Mouse (Mus musculus) liver, embryonic 14.5 days (tissue): ENCODE measurements around the gene Pde6h. TPM values are rescaled to one million over a fixed set of nuclear protein-coding genes. Genes with fewer than 3 reads are reported as not detected.

Experiments used
- ATAC-seq: fragments of 200-750 bp; cut with Nextera tagmentation; 2 replicates; pipeline ENCODE4 v1.8.0; 2017; ENCODE audit warnings: moderate number of reproducible peaks, mild to moderate bottlenecking, moderate library complexity; ENCODE audit not compliant: insufficient read depth
- DNase-seq, 3 experiments: peaks; one replicate each; pipeline ENCODE4 v3.0.0-alpha.2; 2012 to 2013; ENCODE audit warnings: low read depth in 3 of 3, low spot score in 3 of 3
- H3K27ac ChIP-seq: fragments of 300-500 bp; sonication (generic); 2 replicates; pipeline ENCODE4 v1.5.1; 2014; ENCODE audit warnings: moderate library complexity, mild to moderate bottlenecking, control low read depth, inconsistent platforms
- H3K27me3 ChIP-seq: fragments of 300-500 bp; sonication (generic); 2 replicates; pipeline ENCODE4 v1.6.1; 2014; ENCODE audit warnings: mild to moderate bottlenecking, low read length, moderate library complexity; ENCODE audit not compliant: control insufficient read depth, insufficient read depth
- H3K36me3 ChIP-seq: fragments of 300-500 bp; sonication (generic); replicated peaks from 2 replicates; pipeline ENCODE4 v1.6.1; 2014; ENCODE audit warnings: low read depth; ENCODE audit not compliant: control insufficient read depth, insufficient read depth
- H3K4me1 ChIP-seq, 2 experiments: fragments of 200-500 bp in 1 of 2; fragments of 300-500 bp in 1 of 2; sonication (generic) in 1 of 2; replicated peaks; 2 replicates each; pipeline ENCODE4 v1.6.1; 2012 to 2014; ENCODE audit warnings: antibody characterized with exemption in 1 of 2, inconsistent platforms in 1 of 2, low read length in 1 of 2; ENCODE audit not compliant: control insufficient read depth in 2 of 2, insufficient read depth in 2 of 2
- H3K4me2 ChIP-seq: fragments of 300-500 bp; sonication (generic); 2 replicates; pipeline ENCODE4 v1.6.1; 2014; ENCODE audit warnings: low read depth, mild to moderate bottlenecking, control low read depth, moderate library complexity
- H3K4me3 ChIP-seq, 2 experiments: fragments of 200-500 bp in 1 of 2; fragments of 300-500 bp in 1 of 2; sonication (generic) in 1 of 2; 2 replicates each; pipeline ENCODE4 v1.5.1; 2012 to 2014; ENCODE audit warnings: low read depth in 2 of 2, low read length in 2 of 2, mild to moderate bottlenecking in 2 of 2, control low read depth in 1 of 2, inconsistent platforms in 1 of 2, moderate library complexity in 1 of 2; ENCODE audit not compliant: insufficient read depth in 1 of 2
- H3K9ac ChIP-seq: fragments of 300-500 bp; sonication (generic); replicated peaks from 2 replicates; pipeline ENCODE4 v1.6.1; 2014; ENCODE audit warnings: mild to moderate bottlenecking, control low read depth, moderate library complexity
- H3K9me3 ChIP-seq: fragments of 300-500 bp; sonication (generic); 2 replicates; pipeline ENCODE4 v1.6.1; 2016; ENCODE audit warnings: low read length, mixed read lengths; ENCODE audit not compliant: control insufficient read depth
- CTCF ChIP-seq: IDR thresholded peaks from 2 replicates; pipeline ENCODE4 v1.5.1; 2016; ENCODE audit warnings: antibody characterized with exemption, low read depth, control low read depth
- EP300 ChIP-seq: IDR thresholded peaks from 2 replicates; pipeline ENCODE4 v1.6.1; 2016; ENCODE audit warnings: antibody characterized with exemption, low read depth
- WGBS: fragments of 180-500 bp; shearing (Covaris S2); extraction: QIAGEN DNeasy Blood & Tissue Kit; methylation state at CpG from one replicate; pipeline ENCODE4 v1.1.7; 2014; ENCODE audit not compliant: insufficient replicate concordance; 5-methylcytosine and 5-hydroxymethylcytosine counted together
- polyA plus RNA-seq, 2 experiments: library from polyadenylated mRNA; depleted of rRNA in 1 of 2; stranded (reverse) in 1 of 2; unstranded in 1 of 2; fragments of >200 nt; fragmentation: Nextera tagmentation in 1 of 2; extraction: Ambion mirVana in 1 of 2; gene quantifications; 2 replicates each; pipeline versions ENCODE4 v1.2.1 to v1.2.3; 2012 to 2014

Gene Pde6h
- polyA plus RNA-seq, 2 experiments, result 0.01 TPM; not detected in 1

- DNase-seq (no peak), ATAC-seq (no peak)
- 42% methylated on average over 7 of the region's 7 CpGs for WGBS
- H3K27ac ChIP-seq, result no peak overlapping the region
- no peak for TF ChIP-seq EP300
- TF ChIP-seq CTCF, result no peak
- no peak overlapping the region for H3K9ac ChIP-seq
- H3K27me3 ChIP-seq, result no peaks in the 10 kb centered on the region
- no peaks in the 10 kb centered on the region for H3K36me3 ChIP-seq
- H3K4me1 ChIP-seq, result peaks cover 13 to 25% of the 10 kb centered on the region in 2 experiments
- H3K4me2 ChIP-seq, result no peak overlapping the region
- no peaks in the 10 kb centered on the region for H3K9me3 ChIP-seq
- H3K4me3 ChIP-seq, result no peak overlapping the region
These were observed 10.4 kb downstream of the Pde6h start for GRCm38 (mm10) chr6:136934068-136934467.

DNA sequence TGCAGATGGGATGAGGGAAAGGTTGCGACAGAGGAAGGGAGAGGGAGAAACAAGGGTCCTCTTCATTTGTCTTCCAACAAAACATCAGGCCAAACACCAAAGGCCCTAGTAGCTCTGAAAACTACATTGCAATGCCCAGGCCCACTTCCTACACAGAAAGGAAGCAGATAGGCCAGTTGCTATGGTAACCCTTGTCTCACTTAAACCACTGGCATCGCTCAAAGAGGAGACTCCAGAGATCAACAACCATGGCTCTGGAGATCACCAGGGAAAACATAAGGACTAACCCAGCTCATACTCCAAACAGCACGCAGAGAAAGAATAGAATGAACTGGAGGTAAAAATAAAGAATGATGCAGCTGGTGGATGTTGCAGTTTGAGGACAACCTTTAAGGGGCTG is 11.6 kb downstream of the Pde6h start:
- Histone ChIP-seq H3K4me2 (no peak overlapping the region), H3K4me3 (no peak overlapping the region), H3K36me3 (no peaks in the 10 kb centered on the region), H3K4me1 (peaks cover 13 to 34% of the 10 kb centered on the region in 2 experiments), H3K9me3 (no peaks in the 10 kb centered on the region), H3K9ac (no peak overlapping the region), H3K27ac (no peak overlapping the region), H3K27me3 (no peaks in the 10 kb centered on the region)
- TF ChIP-seq EP300 (no peak), CTCF (no peak)
- ATAC-seq, result no peak
- WGBS, result 38% methylated on average over 3 of the region's 3 CpGs
- DNase-seq, result no peak

- Histone ChIP-seq H3K36me3 (no peaks in the 10 kb centered on the region), H3K4me3 (no peak overlapping the region), H3K27ac (no peak overlapping the region), H3K4me2 (no peak overlapping the region), H3K9ac (no peak overlapping the region), H3K27me3 (no peaks in the 10 kb centered on the region), H3K4me1 (peaks cover 3 to 29% of the 10 kb centered on the region in 2 experiments), H3K9me3 (no peaks in the 10 kb centered on the region)
- WGBS, result 68% methylated on average over 9 of the region's 9 CpGs
- ATAC-seq (no peak), DNase-seq (no peak)
- TF ChIP-seq CTCF (no peak), EP300 (no peak)
These were observed 12.7 kb downstream of the Pde6h start for GRCm38 (mm10) chr6:136936361-136936760.

GRCm38 (mm10) chr6:136937117-136937516 is 13.5 kb downstream of the Pde6h start:
- H3K9me3 ChIP-seq, result no peaks in the 10 kb centered on the region
- H3K27ac ChIP-seq, result no peak overlapping the region
- no peaks in the 10 kb centered on the region for H3K36me3 ChIP-seq
- no peak for TF ChIP-seq EP300
- TF ChIP-seq CTCF, result no peak
- H3K4me1 ChIP-seq, result peaks cover 0 to 30% of the 10 kb centered on the region in 2 experiments; a peak in 3 of 4 replicates
- no peak for DNase-seq
- no peak overlapping the region for H3K9ac ChIP-seq
- no peak for ATAC-seq
- no peaks in the 10 kb centered on the region for H3K27me3 ChIP-seq
- WGBS, result 56% methylated on average over 3 of the region's 3 CpGs
- H3K4me2 ChIP-seq, result no peak overlapping the region
- H3K4me3 ChIP-seq, result no peak overlapping the region

DNA sequence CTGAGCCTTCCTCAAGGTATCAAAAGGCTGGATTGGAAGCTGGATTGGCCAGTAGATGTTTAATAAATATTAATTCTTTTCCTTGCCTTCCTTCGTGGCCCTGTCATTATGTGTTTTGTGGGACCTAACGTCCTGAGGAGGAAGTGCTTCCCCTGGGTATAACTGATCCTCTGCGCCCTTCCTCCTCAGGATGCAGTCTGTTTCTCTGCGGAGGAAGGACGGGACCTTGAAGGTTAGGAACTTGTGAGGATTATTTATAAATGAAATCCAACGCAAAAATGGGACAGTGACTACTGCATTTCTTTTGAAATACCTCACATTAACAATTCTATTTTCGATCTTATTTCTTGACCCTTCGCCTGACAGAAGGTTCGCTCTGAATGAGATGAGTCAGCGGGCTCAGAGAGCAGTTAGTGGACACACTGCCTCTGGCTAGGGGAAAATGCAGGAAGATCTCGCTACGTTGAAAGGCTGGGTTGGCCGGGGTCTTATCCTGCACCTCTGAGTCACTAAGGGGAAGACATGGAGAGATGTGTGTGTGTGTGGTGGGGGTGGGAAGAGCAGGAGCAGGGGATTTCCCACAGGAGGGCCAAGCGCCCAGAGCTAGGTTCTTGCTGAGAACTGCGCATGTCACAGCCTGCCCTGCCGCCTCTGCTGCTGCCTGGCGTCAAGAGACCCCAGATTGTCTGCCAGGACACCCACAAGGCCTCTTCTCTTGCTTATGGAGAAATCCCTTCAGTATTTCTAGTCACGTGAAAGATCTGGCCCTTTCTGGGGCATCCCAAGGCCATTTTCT is 14.9 kb downstream of the Pde6h start:
- Histone ChIP-seq H3K9ac (no peak overlapping the region), H3K36me3 (no peaks in the 10 kb centered on the region), H3K27ac (no peak overlapping the region), H3K4me1 (peaks cover 0 to 40% of the 10 kb centered on the region in 2 experiments; a peak in 3 of 4 replicates), H3K9me3 (no peaks in the 10 kb centered on the region), H3K27me3 (no peaks in the 10 kb centered on the region), H3K4me3 (peak overlapping the region; percentile 6 to 25; a peak in 3 of 4 replicates), H3K4me2 (peak overlapping the region; percentile 48)
- ATAC-seq, result 0 out of 2 replicates have a peak, but pooled peaks have one; percentile 38
- DNase-seq, result no peak
- TF ChIP-seq EP300 (no peak), CTCF (no peak)
- 31% methylated on average over 18 of the region's 18 CpGs for WGBS
